Mouse (Mus musculus) heart, adult 2 months (tissue): ENCODE results near the gene Cenpc1.

ENCODE experiments used
- CTCF ChIP-seq: fragments of 200-600 bp; IDR thresholded peaks from 2 replicates; pipeline ENCODE4 v1.8.1; 2022; ENCODE audit warnings: antibody characterized with exemption, mild to moderate bottlenecking, moderate library complexity
- EP300 ChIP-seq: fragments of 200-500 bp; IDR thresholded peaks from 2 replicates; pipeline ENCODE4 v1.6.1; 2011; ENCODE audit warnings: low read depth, low read length, control low read depth; ENCODE audit not compliant: insufficient read depth

GRCm38 (mm10) chr5:86111074-86111473, 45.7 kb upstream of the Cenpc1 start:
- TF ChIP-seq CTCF (no peak), EP300 (no peak)
